Mouse (Mus musculus): ENCODE measurements at regions not wholly inside any gene's neighbourhood (a gene's known extent, or its start where the extent isn't known, plus 50 kb on each side); places are given as distances from the start of the nearest gene placed in this dataset.

DNA sequence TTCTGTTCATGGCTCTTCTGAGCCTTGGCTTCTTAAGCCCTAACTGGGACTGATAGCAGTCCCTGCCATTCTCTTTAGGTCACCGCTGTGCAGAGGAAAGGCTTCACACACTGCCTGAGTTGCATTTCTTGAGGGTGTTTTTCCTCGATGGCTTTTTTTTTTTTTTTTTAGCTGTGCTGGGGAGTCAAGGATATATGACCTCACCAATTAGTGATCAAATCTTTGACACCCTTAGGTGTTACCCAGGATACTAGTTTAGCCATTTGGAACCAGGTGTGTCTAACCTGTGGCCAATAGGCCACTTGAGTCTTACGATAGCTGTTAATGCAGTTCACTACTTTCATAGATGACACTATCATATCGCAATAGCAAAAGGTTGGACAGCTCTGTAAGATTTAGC, 1247.5 kb upstream of the A1bg start:
- no peak for DNase-seq

DNA sequence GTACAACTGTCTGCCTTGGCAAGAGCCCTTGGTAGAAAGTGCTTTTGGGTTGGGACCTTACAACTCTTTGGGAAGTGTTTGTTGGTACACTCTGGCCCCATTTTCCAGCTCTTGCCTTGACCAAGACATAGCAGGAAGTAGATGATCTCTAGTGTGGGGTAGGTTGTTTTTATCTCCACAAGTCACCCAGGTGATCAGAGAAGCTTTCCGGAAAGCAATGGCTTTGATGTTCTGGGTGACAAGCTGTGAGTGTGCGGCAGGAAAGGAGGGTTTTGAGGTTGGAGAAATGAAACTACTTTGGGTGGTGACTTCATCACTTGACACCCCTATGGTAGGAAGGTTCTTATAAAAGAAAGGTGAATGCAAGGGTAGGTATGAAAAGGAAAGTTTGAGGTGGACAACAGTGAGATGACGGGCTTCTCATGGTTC, 1246.8 kb upstream of the A1bg start:
- no peak for DNase-seq

DNA sequence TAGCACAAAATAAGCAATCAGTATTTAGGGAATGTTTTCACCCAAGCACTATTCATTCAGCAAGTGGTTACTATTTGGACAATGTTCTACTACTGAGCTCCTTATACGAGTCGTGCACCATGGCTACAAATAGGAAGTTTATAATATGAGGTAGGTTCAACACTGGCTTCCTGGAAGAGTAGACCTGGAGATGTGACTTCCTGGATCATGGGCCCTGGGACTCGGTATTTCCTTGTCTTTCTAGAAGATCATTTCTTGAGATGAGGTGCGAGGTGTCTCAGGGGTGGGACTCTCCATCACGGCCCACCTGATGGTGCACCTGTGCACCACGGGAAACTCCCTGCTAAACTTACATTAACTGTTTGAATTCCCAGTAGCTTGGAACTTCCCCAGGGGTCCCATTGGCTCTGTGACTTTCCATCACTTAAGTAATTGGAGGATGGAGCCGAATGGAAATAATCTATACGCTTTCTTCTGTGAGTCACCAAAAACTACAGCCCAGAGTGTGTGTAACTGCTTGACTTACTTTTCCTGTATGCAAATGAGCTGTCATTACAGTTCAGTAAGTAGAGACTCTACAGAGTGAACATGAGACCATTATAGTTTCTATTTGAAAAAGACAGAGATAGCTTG, 1246.3 kb upstream of the A1bg start:
- DNase-seq: no peak

DNA sequence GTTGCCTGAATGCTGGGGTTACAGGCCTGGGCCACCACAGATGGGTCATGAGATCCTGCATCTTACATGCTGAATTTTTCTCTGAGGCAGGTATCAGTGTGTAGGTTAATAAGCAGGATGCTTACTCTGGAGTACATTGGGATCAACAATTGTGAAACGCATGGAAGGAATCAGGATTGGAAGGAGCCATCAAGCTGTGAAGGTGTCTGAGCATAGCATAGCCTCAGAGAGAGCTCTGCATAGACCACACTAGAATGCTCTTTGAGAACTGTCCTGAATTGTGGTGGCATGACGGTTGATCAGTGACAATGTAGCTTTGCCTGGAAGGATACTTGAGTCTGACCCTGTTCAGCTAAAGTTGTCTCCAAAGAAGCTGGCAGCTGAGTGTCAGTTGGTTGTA, 1245.7 kb upstream of the A1bg start:
- DNase-seq: no peak

DNA sequence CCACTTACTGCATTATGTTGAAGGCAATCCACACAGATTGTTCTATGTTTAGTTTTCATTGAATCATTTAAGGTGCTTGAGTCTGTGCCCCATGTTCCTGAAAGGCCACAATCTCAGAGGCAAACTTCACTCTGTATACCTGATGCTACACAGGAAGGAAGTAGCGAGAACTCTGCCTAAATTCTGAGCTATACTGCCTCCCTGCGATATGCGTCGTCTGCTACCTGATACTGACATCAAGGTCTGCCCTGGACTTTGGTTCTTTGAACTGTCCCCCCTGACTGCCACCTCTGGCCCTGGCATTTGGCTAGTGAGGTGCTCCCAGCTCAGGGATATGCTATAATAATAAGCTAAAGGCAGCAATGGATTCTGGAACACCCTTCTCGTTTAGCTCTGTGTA, 1244.0 kb upstream of the A1bg start:
- no peak for DNase-seq

DNA sequence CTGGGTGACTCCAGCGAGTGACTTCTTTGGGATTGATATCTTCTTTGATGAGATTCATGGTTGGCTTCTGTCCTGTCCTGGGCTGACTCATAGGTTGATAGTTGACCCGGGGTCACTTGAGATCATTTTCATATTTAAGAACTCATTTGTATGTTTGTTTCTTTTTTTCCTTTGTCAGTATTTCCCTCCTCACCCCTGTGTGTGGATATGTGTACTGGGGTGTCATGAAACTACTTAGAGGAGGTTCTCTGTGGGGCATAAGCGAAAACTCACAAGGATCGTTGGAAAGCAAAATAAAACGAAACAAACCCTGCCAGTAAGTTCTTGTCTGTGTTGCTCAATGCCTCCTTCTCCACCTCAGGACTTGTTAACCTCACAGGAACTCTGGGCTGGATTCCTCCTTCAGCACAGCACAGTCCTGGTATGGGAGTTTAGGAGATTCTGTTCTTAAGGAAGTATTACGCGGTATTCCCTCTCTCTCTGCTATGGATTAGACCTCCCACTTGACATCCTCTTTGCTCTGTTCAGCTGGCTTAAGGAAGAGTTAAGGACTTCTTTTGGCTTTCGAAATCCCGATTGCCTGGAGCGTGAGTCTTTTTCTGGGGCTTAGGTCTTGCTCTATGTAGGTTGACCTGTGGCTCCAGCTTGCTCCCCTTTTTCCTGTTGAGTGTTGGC, 1243.2 kb upstream of the A1bg start:
- no peak for DNase-seq

DNA sequence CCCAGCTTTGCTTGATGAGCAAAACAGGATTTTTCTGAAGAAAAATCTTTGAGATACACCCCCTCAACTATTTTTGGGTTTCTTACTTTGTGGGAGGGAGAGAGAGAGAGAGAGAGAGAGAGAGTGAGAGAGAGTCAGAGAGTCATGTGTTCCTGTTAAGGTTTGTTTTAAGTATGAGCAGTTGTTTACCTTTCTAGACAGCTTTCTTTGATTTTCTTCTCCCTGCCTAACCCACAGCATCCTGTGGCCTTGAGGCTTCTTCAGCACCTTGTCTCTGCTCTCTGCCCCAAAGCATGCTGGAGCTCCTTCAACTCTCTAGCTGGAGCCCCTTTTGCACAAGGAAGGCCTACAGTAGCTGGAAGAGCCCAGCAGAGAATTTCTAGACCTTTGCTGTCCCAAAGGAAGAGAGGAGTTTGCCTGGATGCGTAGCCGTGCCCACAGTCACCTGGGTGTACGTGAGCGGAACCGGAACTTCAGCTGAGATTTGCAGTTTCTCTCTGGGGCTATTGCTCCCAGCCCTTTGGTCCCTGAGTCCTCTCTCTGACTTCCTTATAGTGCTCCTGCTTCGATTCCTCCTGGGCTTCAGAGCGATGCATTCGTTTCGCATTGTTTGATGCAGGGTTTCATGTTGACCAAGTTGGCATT, 1242.1 kb upstream of the A1bg start:
- no peak for DNase-seq

DNA sequence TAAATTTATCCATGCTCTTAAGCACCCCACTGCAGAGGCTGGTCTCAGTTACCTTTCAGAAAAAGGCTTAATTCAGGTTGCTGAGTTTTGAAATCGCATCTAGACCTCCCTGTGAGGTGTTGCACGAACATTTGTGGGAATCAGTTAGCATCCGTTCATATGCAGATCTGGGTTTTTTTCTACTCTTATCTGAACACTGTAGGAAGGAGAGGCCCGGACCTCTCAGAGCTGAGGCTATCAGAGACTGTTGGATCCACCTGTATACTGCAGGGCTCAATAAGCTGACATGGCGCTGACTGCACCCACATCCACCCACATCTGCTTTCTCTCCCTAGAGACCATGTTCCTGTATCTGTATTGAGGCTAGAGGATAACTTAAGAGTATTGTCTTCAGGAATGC, 1240.4 kb upstream of the A1bg start:
- no peak for DNase-seq

DNA sequence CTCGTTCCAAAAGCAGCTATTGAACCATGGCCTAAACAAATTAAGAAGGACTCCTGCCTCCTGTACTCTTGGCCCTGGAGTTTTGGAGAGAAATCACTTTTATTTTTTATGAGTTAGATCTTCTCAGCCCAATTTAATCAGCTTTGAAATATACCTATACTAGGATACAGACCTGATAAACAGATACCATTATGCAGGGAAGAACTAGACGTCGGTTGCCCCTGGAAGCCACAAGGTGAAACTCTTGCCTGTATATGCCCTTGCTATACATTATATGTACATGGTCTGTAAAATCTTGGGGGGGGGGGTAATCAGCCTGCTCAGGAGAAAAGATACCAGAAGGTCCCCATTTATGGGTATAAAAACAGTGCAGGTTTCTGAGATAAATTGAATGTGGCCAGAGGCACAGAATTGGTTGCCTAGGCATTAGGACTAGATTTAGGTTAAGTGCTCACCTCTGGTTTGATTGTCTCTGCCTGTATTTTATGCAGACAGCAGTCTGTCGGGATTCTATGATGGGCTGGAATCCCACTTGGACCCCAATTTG, 1239.9 kb upstream of the A1bg start:
- no peak for DNase-seq

DNA sequence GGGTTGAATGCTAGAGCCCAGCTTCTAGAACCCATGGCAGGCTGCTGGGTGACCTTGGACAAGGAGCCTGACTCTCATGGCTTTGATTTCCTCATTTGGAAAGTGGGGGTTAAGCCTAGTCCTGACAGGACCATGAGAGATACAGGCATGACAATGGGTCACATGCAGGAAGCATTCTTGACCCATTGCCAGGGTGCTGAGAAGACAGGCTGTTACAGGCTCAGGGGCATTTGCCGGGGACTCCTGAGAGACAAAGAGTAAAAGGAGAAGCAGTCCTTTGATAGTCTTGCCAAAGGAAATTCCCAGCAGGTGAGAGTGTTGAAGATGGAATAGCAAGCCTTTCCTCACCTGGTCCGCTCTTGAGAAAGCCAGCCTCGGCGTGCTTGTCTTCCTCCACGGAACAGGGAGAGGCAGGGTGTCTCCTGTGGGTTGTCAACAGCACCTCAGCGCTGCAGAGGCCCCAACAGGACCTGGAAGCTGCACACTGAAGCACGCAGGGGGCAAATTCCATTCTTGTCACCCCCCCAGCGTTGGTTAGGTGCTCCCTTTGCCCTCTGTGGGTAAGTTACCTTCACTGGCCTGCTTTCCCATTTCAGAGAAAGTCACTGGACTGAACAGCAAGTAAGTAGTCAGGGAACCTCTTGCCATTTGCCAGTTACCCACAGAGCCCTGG, 1239.3 kb upstream of the A1bg start:
- DNase-seq: peak; percentile 37 to 41

DNA sequence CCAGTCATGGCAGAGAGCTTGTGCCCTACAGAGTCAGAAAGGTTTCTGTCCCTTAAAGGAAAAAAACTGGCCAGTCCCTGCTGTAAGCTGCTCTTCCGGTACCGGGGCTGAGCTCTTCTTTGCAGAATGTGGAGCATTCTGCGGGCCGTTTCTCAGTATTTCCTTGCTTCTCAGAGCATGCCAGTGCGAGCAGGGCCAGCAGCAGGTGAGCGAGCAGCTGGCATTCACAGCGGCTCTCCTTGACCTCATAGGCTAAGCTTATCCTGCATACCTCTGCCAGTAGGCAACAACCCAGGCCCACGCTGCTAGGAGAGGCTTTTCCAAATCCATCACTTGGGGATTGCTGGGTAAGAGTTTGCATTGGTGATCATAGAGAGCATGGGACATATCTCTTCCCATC, 1238.2 kb upstream of the A1bg start:
- DNase-seq: peak; percentile 60 to 64

DNA sequence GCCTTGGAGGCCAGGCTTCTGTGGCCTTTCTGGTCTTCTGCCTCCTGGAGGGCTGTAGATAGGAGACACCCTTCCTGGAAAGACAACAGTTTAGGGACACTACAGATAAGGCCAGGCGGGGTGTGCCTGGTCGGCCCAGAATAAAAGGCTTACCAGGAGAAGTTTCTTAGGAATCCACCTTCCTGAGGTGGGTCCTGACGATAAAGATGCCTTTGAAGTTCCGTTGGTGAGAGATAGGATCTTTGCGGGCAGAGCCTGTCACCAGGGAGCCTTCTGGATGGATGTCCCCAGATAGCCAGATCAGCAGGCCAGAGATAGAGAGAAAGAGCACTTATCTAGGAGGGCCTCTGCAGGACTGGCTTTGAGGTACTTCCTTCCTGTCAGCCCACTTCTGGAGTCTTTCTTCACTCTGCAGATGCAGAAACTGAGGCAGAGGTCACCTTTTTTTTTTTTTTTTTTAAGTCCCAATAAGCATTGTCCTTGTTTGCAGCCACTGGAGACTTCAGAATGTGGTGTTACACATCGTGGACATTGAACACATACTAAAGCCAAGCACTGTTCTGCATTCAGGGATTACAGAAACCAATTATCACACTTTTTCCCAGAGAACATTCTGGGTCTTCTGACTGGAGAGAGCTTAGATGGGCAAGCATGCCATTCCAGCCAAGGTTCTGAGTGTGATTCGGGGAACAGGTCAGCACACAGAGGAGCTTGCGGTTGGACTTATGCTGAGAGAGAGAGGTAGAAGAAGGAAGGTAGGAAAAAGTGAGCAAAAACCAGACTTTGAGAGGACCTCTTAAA, 1236.3 kb upstream of the A1bg start:
- no peak for DNase-seq

DNA sequence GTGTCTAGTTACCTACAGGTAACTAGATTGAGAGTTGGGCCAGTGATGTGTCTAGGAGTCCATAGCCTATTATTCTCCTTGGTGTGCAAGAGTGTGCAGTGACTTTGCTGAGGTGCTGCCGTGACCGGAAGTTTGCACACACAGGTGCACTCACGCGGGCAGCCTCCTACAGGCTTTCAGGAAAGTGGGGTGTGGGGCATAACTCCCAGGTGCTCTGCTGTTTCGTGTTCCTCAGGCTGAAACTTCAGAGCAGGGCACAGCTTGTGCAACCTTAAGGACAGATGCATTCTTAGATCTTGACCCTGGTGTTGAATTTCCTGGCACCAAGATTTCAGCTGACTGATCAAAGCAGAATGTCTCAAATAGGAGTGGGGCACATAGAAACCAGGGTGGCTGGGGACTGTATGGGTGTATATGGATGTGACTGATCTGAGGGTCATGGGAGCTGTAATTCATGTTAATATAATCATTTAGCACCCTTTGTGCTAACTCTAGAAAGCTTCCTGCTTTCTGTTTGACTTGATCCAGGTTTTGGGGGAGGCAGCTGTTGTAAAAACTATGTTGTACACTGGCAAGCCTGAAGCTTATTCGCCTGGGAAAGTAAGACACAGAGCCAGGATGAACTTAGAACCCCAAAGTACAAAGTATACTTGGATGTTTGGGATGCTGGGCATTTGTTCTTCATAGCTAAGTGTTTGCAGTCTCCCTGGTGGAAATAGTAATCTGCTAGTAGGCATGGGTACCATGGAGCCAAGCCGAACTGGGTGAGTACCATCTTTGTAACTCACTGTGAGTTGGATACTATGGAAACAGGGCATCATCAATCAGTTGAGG, 1234.6 kb upstream of the A1bg start:
- DNase-seq: no peak

DNA sequence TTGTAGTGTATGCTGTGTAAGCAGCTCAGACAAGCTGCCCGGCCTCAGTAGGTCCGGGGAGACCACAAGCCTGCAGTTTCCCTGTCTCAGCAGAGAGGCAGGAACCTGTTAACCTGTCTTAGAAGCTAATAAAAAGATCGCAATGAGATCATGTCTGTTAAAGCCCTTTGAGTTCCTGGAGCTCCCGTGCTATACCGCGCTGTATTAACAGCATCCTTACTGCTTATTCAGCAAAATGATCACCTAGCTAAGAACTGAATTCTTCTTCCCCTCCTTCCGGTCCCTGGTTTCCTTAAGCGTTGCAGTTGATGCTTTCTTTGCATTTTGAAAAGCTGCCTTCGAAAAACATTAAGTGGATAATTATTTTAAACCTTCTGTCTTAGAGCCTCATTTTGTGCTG, 1230.4 kb upstream of the A1bg start:
- DNase-seq: no peak

DNA sequence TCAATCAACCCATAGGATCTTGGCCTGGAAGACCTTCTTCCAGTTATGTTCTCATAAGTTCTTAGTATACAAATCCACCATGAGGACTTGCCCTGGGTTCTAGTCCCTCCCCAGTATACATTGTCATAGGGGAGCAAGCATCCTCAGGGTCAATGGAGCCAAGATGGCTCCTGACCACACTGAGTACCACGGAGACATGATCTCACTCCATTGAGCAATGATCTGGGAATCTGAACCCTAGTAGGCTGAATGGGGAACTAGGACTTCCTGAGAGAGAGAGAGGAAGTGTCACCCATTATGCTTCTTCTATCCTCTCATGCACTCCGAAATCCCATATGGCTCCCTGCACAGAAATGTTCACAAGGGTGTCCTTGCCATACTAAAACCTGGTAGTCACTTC, 1229.3 kb upstream of the A1bg start:
- DNase-seq: no peak

DNA sequence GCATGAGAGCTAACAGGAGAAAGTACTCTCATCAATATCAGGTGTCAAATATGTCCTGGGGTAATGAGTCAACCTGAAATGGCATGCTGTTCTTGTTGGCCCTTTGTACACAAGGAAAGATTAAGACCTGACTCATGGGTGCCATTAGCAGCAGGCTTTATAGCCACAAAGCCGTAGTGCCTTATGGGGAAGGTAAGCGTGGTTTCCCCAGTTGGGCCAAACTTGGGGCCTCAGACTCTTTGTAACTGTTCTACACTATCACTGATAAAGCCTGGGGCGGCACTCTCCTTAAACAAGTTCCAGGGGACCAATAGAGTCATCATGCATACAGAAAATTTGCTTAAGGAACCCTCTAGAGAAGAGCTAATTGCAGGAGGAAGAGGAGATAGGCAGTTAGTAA, 1228.9 kb upstream of the A1bg start:
- no peak for DNase-seq

DNA sequence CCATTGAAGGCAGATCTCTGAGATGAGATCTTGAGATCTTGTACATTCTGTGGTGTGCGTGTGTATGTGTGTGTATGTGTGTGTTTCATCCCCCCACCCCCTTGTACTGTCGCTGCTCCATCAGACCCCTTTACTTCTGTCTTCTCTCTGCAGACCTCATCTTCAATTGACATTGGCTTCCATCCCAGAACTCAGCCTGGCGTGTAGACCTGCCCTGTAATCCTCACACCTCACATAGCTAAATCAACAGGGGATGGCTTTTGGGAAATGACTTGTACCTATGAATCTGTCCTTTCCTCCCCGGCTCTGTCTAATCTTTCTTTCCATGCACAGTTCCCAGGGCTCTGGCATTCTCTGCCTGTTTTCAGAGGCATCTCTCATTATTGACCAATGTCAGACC, 1227.5 kb upstream of the A1bg start:
- DNase-seq: no peak

DNA sequence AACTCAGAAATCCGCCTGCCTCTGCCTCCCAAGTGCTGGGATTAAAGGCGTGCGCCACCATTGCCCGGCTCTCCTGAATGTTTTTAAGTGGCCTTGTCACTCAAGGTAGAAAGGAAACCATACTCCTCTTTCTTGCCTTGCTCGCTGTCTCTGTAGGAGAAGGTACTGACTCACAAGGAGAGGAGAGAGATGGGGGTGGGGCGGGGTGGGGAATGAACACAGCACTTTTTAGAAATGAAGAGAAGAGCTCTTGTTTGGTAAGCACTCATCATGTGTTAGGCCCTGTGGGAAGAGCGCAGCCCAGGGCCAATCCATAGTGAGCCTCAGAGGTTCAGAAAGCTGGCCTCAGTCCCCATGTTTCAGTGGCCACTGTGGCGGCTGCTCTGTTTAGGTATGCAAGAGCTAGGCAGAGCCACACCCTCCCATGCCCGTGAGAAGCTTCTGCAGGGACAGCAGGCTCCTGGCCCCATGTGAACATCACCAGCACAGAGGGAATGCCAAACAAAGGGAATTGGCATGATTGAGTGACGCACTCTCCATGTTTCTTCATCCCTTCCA, 1225.9 kb upstream of the A1bg start:
- DNase-seq: no peak

DNA sequence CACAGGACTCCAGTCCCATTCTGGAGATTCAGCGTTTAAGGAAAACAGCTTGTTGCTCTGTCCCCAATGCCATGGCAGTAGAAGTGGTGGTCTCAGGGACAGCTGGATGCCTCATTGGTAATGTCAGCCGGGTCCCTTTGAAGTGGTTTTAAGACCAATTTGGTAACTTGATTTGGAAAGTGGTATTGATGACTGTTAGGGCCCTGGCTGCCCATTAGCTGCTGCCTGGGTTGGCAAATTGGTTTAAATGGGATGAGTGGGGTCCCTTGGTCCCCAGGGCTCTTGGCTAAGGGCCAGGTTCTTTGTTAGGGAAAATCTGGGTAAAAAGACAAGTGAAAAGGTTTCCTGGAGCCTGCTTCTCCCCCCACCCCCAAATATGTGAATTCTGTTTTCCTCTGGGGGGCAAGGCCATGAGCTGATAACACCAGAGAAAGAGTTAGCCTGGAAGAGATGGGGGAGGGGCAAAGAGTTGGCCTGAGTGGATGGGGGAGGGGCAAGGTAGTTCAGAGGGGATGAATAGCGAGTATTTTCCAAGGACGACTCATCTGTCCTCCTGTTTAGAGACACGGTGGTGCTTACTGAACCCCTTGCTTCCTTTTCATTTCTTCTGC, 1224.6 kb upstream of the A1bg start:
- DNase-seq: no peak

DNA sequence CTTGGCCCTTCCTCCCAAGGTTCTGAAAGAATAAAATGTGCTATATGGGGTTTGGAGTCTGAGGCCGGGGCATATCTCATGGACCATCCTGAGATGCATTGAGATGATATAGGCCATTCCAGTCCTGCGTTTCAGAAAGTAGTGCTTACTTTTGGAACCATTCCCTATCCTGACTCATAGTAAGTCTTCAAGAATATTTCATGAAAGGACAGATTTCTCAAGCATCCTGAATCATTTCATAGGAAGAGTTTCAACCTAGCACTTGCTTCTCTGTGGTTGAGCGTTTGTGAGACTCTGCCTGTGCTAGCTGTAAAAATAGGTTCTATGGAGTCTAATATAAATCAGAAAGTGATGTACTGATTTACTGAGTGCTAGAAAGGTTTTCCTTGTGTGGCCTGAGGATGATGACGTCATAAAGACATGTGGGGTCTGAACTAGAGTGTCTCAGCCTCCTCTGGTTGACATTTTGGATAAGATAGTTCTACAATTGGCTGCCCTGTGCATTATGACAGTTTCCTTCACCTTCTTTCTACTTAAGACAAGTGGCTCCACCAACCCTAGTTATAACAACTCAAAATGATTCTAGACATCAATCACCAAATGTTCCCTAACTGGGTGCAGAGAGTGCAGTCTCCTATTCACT, 1223.0 kb upstream of the A1bg start:
- DNase-seq: no peak

Data from cerebellum, adult 18-20 months (tissue).